ENCODE assay signal across 12 mouse cellular contexts in genomic region chr1:156730802-156731201, GRCm38 (mm10). TPM values are rescaled to one million over a fixed set of nuclear protein-coding genes. Genes with fewer than 3 reads are reported as not detected.
DNase-seq lines count a peak whose midpoint lies in the region; ATAC-seq and TF ChIP-seq lines count a peak whose summit lies in the region.
"Had no signal": no experiment of that assay in that cellular context is flagged by ENCODE, and none has a peak within 500 bp of the region (broad histone marks: within the 10 kb centered on the region; RNA-seq: fewer than 3 reads in every experiment).

No protein-coding gene starts in this region.

- H3K27ac ChIP-seq in kidney, embryonic 15.5 days: no peak overlapping the region
- H3K27ac ChIP-seq: neural tube, embryonic 15.5 days; stomach, embryonic 15.5 days had no signal

- no peak overlapping the region for H3K4me3 ChIP-seq in kidney, embryonic 15.5 days (replicated peaks)
- no peak overlapping the region for H3K4me3 ChIP-seq in C2C12 (ENCODE audit: insufficient read depth, poor library complexity, severe bottlenecking)
- H3K4me3 ChIP-seq: neural tube, embryonic 15.5 days; stomach, embryonic 15.5 days had no signal

- H3K4me2 ChIP-seq in kidney, embryonic 15.5 days: no peak overlapping the region
- H3K4me2 ChIP-seq: neural tube, embryonic 15.5 days; stomach, embryonic 15.5 days had no signal

- no peaks in the 10 kb centered on the region for H3K27me3 ChIP-seq in kidney, embryonic 15.5 days
- H3K27me3 ChIP-seq in C2C12 (ENCODE audit: control insufficient read depth, insufficient read depth, insufficient read length): no peaks in the 10 kb centered on the region
- H3K27me3 ChIP-seq: neural tube, embryonic 15.5 days; stomach, embryonic 15.5 days had no signal

- no peak overlapping the region for H3ac ChIP-seq in C2C12 (ENCODE audit: control insufficient read depth, insufficient read length, low read depth)

- DNase-seq in kidney, postnatal 25 days: peak; percentile 21 to 32
- peak; percentile 14 for DNase-seq in NIH3T3 (ENCODE audit: low read depth)
- no peak for DNase-seq in frontal cortex, postnatal 25 days (ENCODE audit: low spot score in 2 of 2)
- no peak for DNase-seq in spleen, adult 12 weeks (ENCODE audit: low spot score)
- DNase-seq: cerebellum, postnatal 25 days; heart, postnatal 10 days; layer of hippocampus, adult 9-11 months had no signal

- no peak for ATAC-seq in kidney, embryonic 15.5 days (replicated peaks; ENCODE audit: low FRiP score)
- peak; percentile 62 for ATAC-seq in megakaryocyte-erythroid progenitor cell, adult 5-6 weeks (replicated peaks; ENCODE audit: low FRiP score, low TSS enrichment, poor library complexity, severe bottlenecking)

- no peaks in the 10 kb centered on the region for H3K36me3 ChIP-seq in kidney, embryonic 15.5 days
- no peaks in the 10 kb centered on the region for H3K36me3 ChIP-seq in C2C12 (ENCODE audit: control insufficient read depth, insufficient read depth)
- H3K36me3 ChIP-seq: neural tube, embryonic 15.5 days; stomach, embryonic 15.5 days had no signal

- H3K79me3 ChIP-seq in C2C12 (ENCODE audit: low read depth): no peaks in the 10 kb centered on the region

- no peaks in the 10 kb centered on the region for H3K79me2 ChIP-seq in C2C12 (ENCODE audit: control insufficient read depth, insufficient read depth)

- H3K9me3 ChIP-seq in kidney, embryonic 15.5 days (replicated peaks): no peaks in the 10 kb centered on the region
- H3K9me3 ChIP-seq: neural tube, embryonic 15.5 days; stomach, embryonic 15.5 days had no signal

- 63% methylated on average over 9 of the region's 9 CpGs for WGBS in kidney, embryonic 15.5 days

- no peak overlapping the region for H3K9ac ChIP-seq in kidney, embryonic 15.5 days
- H3K9ac ChIP-seq: neural tube, embryonic 15.5 days; stomach, embryonic 15.5 days had no signal

- peak; percentile 5 for TF ChIP-seq CTCF in C2C12 (IDR thresholded peaks at IDR 0.05; ENCODE audit: control insufficient read depth, insufficient read depth, insufficient read length)

- H3K4me1 ChIP-seq in kidney, embryonic 15.5 days: no peaks in the 10 kb centered on the region
- H3K4me1 ChIP-seq: neural tube, embryonic 15.5 days had no signal

TF ChIP-seq in C2C12, 6 proteins besides CTCF, POLR2A, EP300 and RAD21:
- no peak for TF ChIP-seq MYOG (IDR thresholded peaks at IDR 0.05; ENCODE audit: control insufficient read depth, extremely low read depth, insufficient read length)
- TF ChIP-seq MYOD1 (IDR thresholded peaks at IDR 0.05; ENCODE audit: control insufficient read depth, insufficient read length, low read depth): no peak
- no peak for TF ChIP-seq CEBPB (IDR thresholded peaks at IDR 0.05; ENCODE audit: low read depth)
- no peak for TF ChIP-seq MAX (IDR thresholded peaks at IDR 0.05)
- no peak for TF ChIP-seq FOSL1 (IDR thresholded peaks at IDR 0.05; ENCODE audit: insufficient read depth, low read length, poor library complexity, severe bottlenecking)
- TF ChIP-seq USF1 (IDR thresholded peaks at IDR 0.05; ENCODE audit: low read depth): no peak

RNA-seq across cellular contexts. Expression of gene Fam20b, which starts 11.9 kb away (rescaled TPM):
- 32.0 and 33.5 TPM in 2 replicates for polyA plus RNA-seq in kidney, embryonic 15.5 days (2015; fragmentation: Nextera tagmentation; extraction: Ambion mirVana)
- 19.9 TPM for polyA plus RNA-seq in C2C12 (2012; fragmentation: generic; extraction: Trizol)
- 24.9 and 35.7 TPM in 2 replicates for total RNA-seq in megakaryocyte-erythroid progenitor cell, adult 5-6 weeks (2014; fragmentation: Nextera tagmentation)
- total RNA-seq in megakaryocyte-erythroid progenitor cell, adult 5-6 weeks (2017): 41.1 and 46.9 TPM in 2 replicates

RNA-seq across cellular contexts. Expression of gene Tor3a, which starts 56.6 kb away (rescaled TPM):
- 16.8 and 17.8 TPM in 2 replicates for polyA plus RNA-seq in kidney, embryonic 15.5 days (2015; fragmentation: Nextera tagmentation; extraction: Ambion mirVana)
- 10.6 TPM for polyA plus RNA-seq in C2C12 (2012; fragmentation: generic; extraction: Trizol)
- 7.4 and 10.8 TPM in 2 replicates for total RNA-seq in megakaryocyte-erythroid progenitor cell, adult 5-6 weeks (2014; fragmentation: Nextera tagmentation)
- total RNA-seq in megakaryocyte-erythroid progenitor cell, adult 5-6 weeks (2017): 2.3 and 7.7 TPM in 2 replicates

Comparison
In these comparisons a context has a peak if more than half of its experiments do, and no peak if none do; other contexts are left out.
1. DNase-seq: peak in kidney, postnatal 25 days (2 of 2) and NIH3T3 (single experiment); none in frontal cortex, postnatal 25 days (0 of 2) and spleen, adult 12 weeks (single experiment).